Mouse (Mus musculus) heart, embryonic 12.5 days (tissue): ENCODE data around the gene Foxp1. TPM values are rescaled to one million over a fixed set of nuclear protein-coding genes. Genes with fewer than 3 reads are reported as not detected.

Experiments
- ATAC-seq: fragments of 200-750 bp; cut with Nextera tagmentation; 2 replicates; pipeline ENCODE4 v1.8.0; 2017; ENCODE audit warnings: moderate TSS enrichment, moderate library complexity; ENCODE audit not compliant: insufficient number of reproducible peaks, low FRiP score
- H3K27ac ChIP-seq: fragments of 300-500 bp; sonication (generic); 2 replicates; pipeline ENCODE4 v1.5.1; 2016; ENCODE audit warnings: mild to moderate bottlenecking, moderate library complexity; ENCODE audit not compliant: poor library complexity, severe bottlenecking
- H3K27me3 ChIP-seq: fragments of 300-500 bp; sonication (generic); replicated peaks from 2 replicates; pipeline ENCODE4 v1.6.1; 2016; ENCODE audit warnings: mild to moderate bottlenecking, moderate library complexity
- H3K36me3 ChIP-seq: fragments of 300-500 bp; sonication (generic); 2 replicates; pipeline ENCODE4 v1.6.1; 2016; ENCODE audit warnings: mild to moderate bottlenecking, moderate library complexity
- H3K4me1 ChIP-seq: fragments of 300-500 bp; sonication (generic); replicated peaks from 2 replicates; pipeline ENCODE4 v1.6.1; 2016; ENCODE audit warnings: mild to moderate bottlenecking
- H3K4me2 ChIP-seq: fragments of 300-500 bp; sonication (generic); 2 replicates; pipeline ENCODE4 v1.6.1; 2016; ENCODE audit warnings: mild to moderate bottlenecking, moderate library complexity
- H3K4me3 ChIP-seq: fragments of 300-500 bp; sonication (generic); 2 replicates; pipeline ENCODE4 v1.5.1; 2016; ENCODE audit warnings: mild to moderate bottlenecking
- H3K9ac ChIP-seq: fragments of 300-500 bp; sonication (generic); 2 replicates; pipeline ENCODE4 v1.6.1; 2016; ENCODE audit warnings: mild to moderate bottlenecking, moderate library complexity
- H3K9me3 ChIP-seq: fragments of 300-500 bp; sonication (generic); replicated peaks from 2 replicates; pipeline ENCODE4 v1.6.1; 2016; ENCODE audit warnings: mild to moderate bottlenecking, moderate library complexity
- WGBS: fragments of 180-500 bp; shearing (Covaris S2); methylation state at CpG from one replicate; pipeline ENCODE4 v1.1.7; 2016; 5-methylcytosine and 5-hydroxymethylcytosine counted together
- polyA plus RNA-seq: library from polyadenylated mRNA; unstranded; fragments of >200 nt; fragmentation: Nextera tagmentation; extraction: Ambion mirVana; gene quantifications from 2 replicates; pipeline ENCODE4 v1.2.1, GENCODE M21; 2016

The Foxp1 gene
- polyA plus RNA-seq, 1 experiment from 2014 or later: 91.1 TPM

- no peak overlapping the region for H3K9ac ChIP-seq
- WGBS: 81% methylated on average over 7 of the region's 7 CpGs
- H3K4me3 ChIP-seq: no peak overlapping the region
- H3K27me3 ChIP-seq: no peaks in the 10 kb centered on the region
- H3K27ac ChIP-seq: peak overlapping the region; percentile 35
- H3K36me3 ChIP-seq: peaks cover 4% of the 10 kb centered on the region; the same call in 1 of the 2 replicates
- ATAC-seq: no peak
- no peaks in the 10 kb centered on the region for H3K9me3 ChIP-seq
- H3K4me1 ChIP-seq: peaks cover 33% of the 10 kb centered on the region
- H3K4me2 ChIP-seq: no peak overlapping the region
Measured at GRCm38 (mm10) chr6:99484197-99484725, 38.3 kb downstream of the Foxp1 start.

GRCm38 (mm10) chr6:99483556-99483955, 39.0 kb downstream of the Foxp1 start:
- Histone ChIP-seq H3K27ac (peak overlapping the region; percentile 8; the same call in 1 of the 2 replicates), H3K36me3 (peaks cover 4% of the 10 kb centered on the region; the same call in 1 of the 2 replicates), H3K9ac (0 out of 2 replicates have a peak overlapping the region, but pooled peaks have one; percentile 28), H3K27me3 (no peaks in the 10 kb centered on the region), H3K4me2 (no peak overlapping the region), H3K4me3 (no peak overlapping the region), H3K9me3 (no peaks in the 10 kb centered on the region), H3K4me1 (peaks cover 33% of the 10 kb centered on the region)
- ATAC-seq: no peak
- WGBS: 51% methylated on average over 10 of the region's 10 CpGs

GRCm38 (mm10) chr6:99481568-99481967, 41.0 kb downstream of the Foxp1 start:
- H3K4me1 ChIP-seq: peaks cover 31% of the 10 kb centered on the region
- no peak overlapping the region for H3K27ac ChIP-seq
- H3K27me3 ChIP-seq: no peaks in the 10 kb centered on the region
- H3K4me3 ChIP-seq: no peak overlapping the region
- no peak for ATAC-seq
- peaks cover 4% of the 10 kb centered on the region; the same call in 1 of the 2 replicates for H3K36me3 ChIP-seq
- H3K9ac ChIP-seq: no peak overlapping the region
- H3K9me3 ChIP-seq: no peaks in the 10 kb centered on the region
- H3K4me2 ChIP-seq: no peak overlapping the region
- 71% methylated on average over 7 of the region's 7 CpGs for WGBS

GRCm38 (mm10) chr6:99478873-99479650, 43.5 kb downstream of the Foxp1 start:
- H3K4me1 ChIP-seq: peaks cover 11% of the 10 kb centered on the region
- H3K9ac ChIP-seq: no peak overlapping the region
- no peak overlapping the region for H3K4me2 ChIP-seq
- ATAC-seq: no peak
- no peak overlapping the region for H3K27ac ChIP-seq
- H3K9me3 ChIP-seq: no peaks in the 10 kb centered on the region
- WGBS: 80% methylated on average over 13 of the region's 13 CpGs
- no peaks in the 10 kb centered on the region for H3K27me3 ChIP-seq
- peaks cover 4% of the 10 kb centered on the region; the same call in 1 of the 2 replicates for H3K36me3 ChIP-seq
- no peak overlapping the region for H3K4me3 ChIP-seq

GRCm38 (mm10) chr6:99475040-99475439, 47.5 kb downstream of the Foxp1 start:
- no peaks in the 10 kb centered on the region for H3K36me3 ChIP-seq
- no peak for ATAC-seq
- H3K9ac ChIP-seq: no peak overlapping the region
- H3K27me3 ChIP-seq: no peaks in the 10 kb centered on the region
- no peak overlapping the region for H3K4me3 ChIP-seq
- no peaks in the 10 kb centered on the region for H3K9me3 ChIP-seq
- 82% methylated on average over 9 of the region's 9 CpGs for WGBS
- peaks cover 8% of the 10 kb centered on the region; the same call in 1 of the 2 replicates for H3K4me1 ChIP-seq
- H3K27ac ChIP-seq: no peak overlapping the region
- H3K4me2 ChIP-seq: no peak overlapping the region

GRCm38 (mm10) chr6:99470906-99471305, 51.6 kb downstream of the Foxp1 start:
- no peaks in the 10 kb centered on the region for H3K36me3 ChIP-seq
- no peaks in the 10 kb centered on the region for H3K9me3 ChIP-seq
- no peak for ATAC-seq
- H3K4me1 ChIP-seq: peaks cover 17% of the 10 kb centered on the region
- H3K4me3 ChIP-seq: no peak overlapping the region
- no peaks in the 10 kb centered on the region for H3K27me3 ChIP-seq
- no peak overlapping the region for H3K4me2 ChIP-seq
- H3K27ac ChIP-seq: no peak overlapping the region
- 64% methylated on average over 5 of the region's 5 CpGs for WGBS
- H3K9ac ChIP-seq: no peak overlapping the region

- H3K9me3 ChIP-seq: no peaks in the 10 kb centered on the region
- H3K9ac ChIP-seq: no peak overlapping the region
- H3K4me3 ChIP-seq: no peak overlapping the region
- peaks cover 19% of the 10 kb centered on the region for H3K4me1 ChIP-seq
- no peak overlapping the region for H3K27ac ChIP-seq
- H3K27me3 ChIP-seq: no peaks in the 10 kb centered on the region
- WGBS: 87% methylated on average over 12 of the region's 12 CpGs
- H3K36me3 ChIP-seq: no peaks in the 10 kb centered on the region
- no peak for ATAC-seq
- no peak overlapping the region for H3K4me2 ChIP-seq
Measured at GRCm38 (mm10) chr6:99469134-99469834, 53.2 kb downstream of the Foxp1 start.

- H3K9me3 ChIP-seq: no peaks in the 10 kb centered on the region
- no peak overlapping the region for H3K4me2 ChIP-seq
- no peak overlapping the region for H3K4me3 ChIP-seq
- peaks cover 20% of the 10 kb centered on the region for H3K4me1 ChIP-seq
- ATAC-seq: no peak
- WGBS: 59% methylated on average over 3 of the region's 3 CpGs
- H3K27me3 ChIP-seq: no peaks in the 10 kb centered on the region
- H3K9ac ChIP-seq: no peak overlapping the region
- H3K36me3 ChIP-seq: no peaks in the 10 kb centered on the region
- H3K27ac ChIP-seq: no peak overlapping the region
Measured at GRCm38 (mm10) chr6:99467831-99468230, 54.7 kb downstream of the Foxp1 start.

- no peaks in the 10 kb centered on the region for H3K36me3 ChIP-seq
Measured at GRCm38 (mm10) chr6:99467109-99467508, 55.4 kb downstream of the Foxp1 start.

GRCm38 (mm10) chr6:99466354-99466753, 56.2 kb downstream of the Foxp1 start:
- 67% methylated on average over 8 of the region's 8 CpGs for WGBS

More at GRCm38 (mm10) chr6:99467109-99467508, 55.4 kb downstream of the Foxp1 start:
- no peak overlapping the region for H3K4me2 ChIP-seq
- no peak overlapping the region for H3K9ac ChIP-seq
- H3K4me3 ChIP-seq: no peak overlapping the region
- H3K27ac ChIP-seq: no peak overlapping the region
- peaks cover 25% of the 10 kb centered on the region for H3K4me1 ChIP-seq
- no peaks in the 10 kb centered on the region for H3K9me3 ChIP-seq
- no peaks in the 10 kb centered on the region for H3K27me3 ChIP-seq
- no peak for ATAC-seq
- 36% methylated on average over 8 of the region's 8 CpGs for WGBS

GRCm38 (mm10) chr6:99464449-99464848, 58.1 kb downstream of the Foxp1 start:
- 89% methylated on average over 4 of the region's 4 CpGs for WGBS
- no peaks in the 10 kb centered on the region for H3K27me3 ChIP-seq
- H3K9me3 ChIP-seq: no peaks in the 10 kb centered on the region
- H3K4me1 ChIP-seq: peaks cover 16% of the 10 kb centered on the region
- no peak overlapping the region for H3K27ac ChIP-seq
- no peak for ATAC-seq
- H3K9ac ChIP-seq: no peak overlapping the region
- peaks cover 4% of the 10 kb centered on the region; the same call in 1 of the 2 replicates for H3K36me3 ChIP-seq
- H3K4me3 ChIP-seq: no peak overlapping the region
- H3K4me2 ChIP-seq: no peak overlapping the region

More at GRCm38 (mm10) chr6:99466354-99466753, 56.2 kb downstream of the Foxp1 start:
- no peak overlapping the region for H3K27ac ChIP-seq
- H3K4me1 ChIP-seq: peaks cover 25% of the 10 kb centered on the region
- no peaks in the 10 kb centered on the region for H3K36me3 ChIP-seq
- no peak overlapping the region for H3K9ac ChIP-seq
- H3K4me3 ChIP-seq: no peak overlapping the region
- no peak for ATAC-seq
- H3K27me3 ChIP-seq: no peaks in the 10 kb centered on the region
- H3K4me2 ChIP-seq: no peak overlapping the region
- no peaks in the 10 kb centered on the region for H3K9me3 ChIP-seq
